Comparison of ENCODE assay signal across 21 mouse cellular contexts in genomic region chr5:30192452-30192851, GRCm38 (mm10). TPM values are rescaled to one million over a fixed set of nuclear protein-coding genes. Genes with fewer than 3 reads are reported as not detected.
DNase-seq lines count a peak whose midpoint lies in the region; ATAC-seq and TF ChIP-seq lines count a peak whose summit lies in the region.
"Had no signal": no experiment of that assay in that cellular context is flagged by ENCODE, and none has a peak within 500 bp of the region (broad histone marks: within the 10 kb centered on the region; RNA-seq: fewer than 3 reads in every experiment).

No protein-coding gene starts in this region.

- H3K27me3 ChIP-seq in intestine, postnatal 0 days (replicated peaks; ENCODE audit: control insufficient read depth, insufficient read depth, low read length) = no peaks in the 10 kb centered on the region
- H3K27me3 ChIP-seq in intestine, embryonic 15.5 days (replicated peaks) = no peaks in the 10 kb centered on the region
- H3K27me3 ChIP-seq in midbrain, embryonic 14.5 days (ENCODE audit: control insufficient read depth, insufficient read depth, low read length) = no peaks in the 10 kb centered on the region
- no peaks in the 10 kb centered on the region for H3K27me3 ChIP-seq in midbrain, embryonic 15.5 days (replicated peaks)
- H3K27me3 ChIP-seq in stomach, postnatal 0 days (ENCODE audit: control insufficient read depth, insufficient read depth, low read length) = no peaks in the 10 kb centered on the region
- H3K27me3 ChIP-seq: heart, embryonic 12.5 days; liver, embryonic 15.5 days; neural tube, embryonic 12.5 days had no signal

- peaks cover 14% of the 10 kb centered on the region for H3K36me3 ChIP-seq in intestine, postnatal 0 days (ENCODE audit: control insufficient read depth, insufficient read depth)
- H3K36me3 ChIP-seq in intestine, embryonic 15.5 days = no peaks in the 10 kb centered on the region
- peaks cover 14% of the 10 kb centered on the region for H3K36me3 ChIP-seq in midbrain, embryonic 14.5 days (ENCODE audit: control insufficient read depth, insufficient read depth, low read length)
- peaks cover 7% of the 10 kb centered on the region; the same call in 1 of the 2 replicates for H3K36me3 ChIP-seq in midbrain, embryonic 15.5 days (replicated peaks)
- H3K36me3 ChIP-seq in stomach, postnatal 0 days (ENCODE audit: control insufficient read depth, insufficient read depth, low read length) = 0 out of 2 replicates have a peak, but pooled peaks cover 3% of the 10 kb centered on the region

- TF ChIP-seq CTCF in intestine, postnatal 0 days (IDR thresholded peaks at IDR 0.05; ENCODE audit: low read depth) = peak; percentile 65
- TF ChIP-seq CTCF in stomach, postnatal 0 days (IDR thresholded peaks at IDR 0.05; ENCODE audit: low read depth) = peak; percentile 66

- TF ChIP-seq EP300 in stomach, postnatal 0 days (optimal IDR thresholded peaks at IDR 0.05) = no peak

- no peaks in the 10 kb centered on the region for H3K9me3 ChIP-seq in intestine, postnatal 0 days (ENCODE audit: control insufficient read depth)
- no peaks in the 10 kb centered on the region for H3K9me3 ChIP-seq in intestine, embryonic 15.5 days
- no peaks in the 10 kb centered on the region for H3K9me3 ChIP-seq in midbrain, embryonic 14.5 days (ENCODE audit: control insufficient read depth, low read length)
- H3K9me3 ChIP-seq in midbrain, embryonic 15.5 days = no peaks in the 10 kb centered on the region
- no peaks in the 10 kb centered on the region for H3K9me3 ChIP-seq in stomach, postnatal 0 days (ENCODE audit: control insufficient read depth, low read length)
- H3K9me3 ChIP-seq: heart, embryonic 12.5 days; limb, embryonic 10.5 days; liver, embryonic 15.5 days; neural tube, embryonic 12.5 days had no signal

- peak; percentile 7 for DNase-seq in midbrain, embryonic 14.5 days
- peak; percentile 37 for DNase-seq in NIH3T3 (ENCODE audit: low read depth)
- DNase-seq in stomach, postnatal 0 days (ENCODE audit: low spot score) = no peak
- no peak for DNase-seq in thymus, postnatal 10 days (ENCODE audit: low spot score in 2 of 2)
- DNase-seq: adrenal gland, adult 8-10 months; cerebellum, adult 8-10 months; forebrain, postnatal 0 days; gastrocnemius, postnatal 25 days; kidney, adult 11 months; kidney, postnatal 4 days; layer of hippocampus, postnatal 36 days; thymus, adult 2 months had no signal

- no peak for ATAC-seq in intestine, postnatal 0 days
- no peak for ATAC-seq in intestine, embryonic 15.5 days
- ATAC-seq in midbrain, embryonic 14.5 days (ENCODE audit: low FRiP score, low TSS enrichment) = no peak
- ATAC-seq in midbrain, embryonic 15.5 days (replicated peaks) = no peak
- no peak for ATAC-seq in stomach, postnatal 0 days (ENCODE audit: low FRiP score, low TSS enrichment)
- ATAC-seq: forebrain, postnatal 0 days had no signal

- H3K9ac ChIP-seq in intestine, postnatal 0 days (ENCODE audit: low read depth, low read length) = no peak overlapping the region
- H3K9ac ChIP-seq in intestine, embryonic 15.5 days = no peak overlapping the region
- no peak overlapping the region for H3K9ac ChIP-seq in midbrain, embryonic 14.5 days (replicated peaks; ENCODE audit: low read length)
- H3K9ac ChIP-seq in midbrain, embryonic 15.5 days = no peak overlapping the region
- no peak overlapping the region for H3K9ac ChIP-seq in stomach, postnatal 0 days (ENCODE audit: low read length)
- H3K9ac ChIP-seq: forebrain, postnatal 0 days; heart, embryonic 12.5 days; liver, embryonic 15.5 days; neural tube, embryonic 12.5 days had no signal

- WGBS in intestine, postnatal 0 days = 68% methylated on average over 1 of the region's 1 CpGs
- WGBS in intestine, embryonic 15.5 days = 80% methylated on average over 1 of the region's 1 CpGs
- WGBS in midbrain, embryonic 14.5 days = 91% methylated on average over 1 of the region's 1 CpGs
- WGBS in midbrain, embryonic 15.5 days = 85% methylated on average over 1 of the region's 1 CpGs
- WGBS in stomach, postnatal 0 days = 65% methylated on average over 1 of the region's 1 CpGs

- H3K27ac ChIP-seq in intestine, postnatal 0 days (ENCODE audit: low read depth, low read length) = no peak overlapping the region
- H3K27ac ChIP-seq in intestine, embryonic 15.5 days = no peak overlapping the region
- no peak overlapping the region for H3K27ac ChIP-seq in midbrain, embryonic 14.5 days (replicated peaks; ENCODE audit: low read depth, low read length)
- H3K27ac ChIP-seq in midbrain, embryonic 15.5 days = no peak overlapping the region
- H3K27ac ChIP-seq in stomach, postnatal 0 days (replicated peaks) = no peak overlapping the region
- H3K27ac ChIP-seq: limb, embryonic 10.5 days; liver, embryonic 15.5 days; macrophage; neural tube, embryonic 12.5 days had no signal

- H3K4me3 ChIP-seq in intestine, postnatal 0 days (ENCODE audit: low read depth, low read length) = no peak overlapping the region
- H3K4me3 ChIP-seq in intestine, embryonic 15.5 days (replicated peaks) = no peak overlapping the region
- H3K4me3 ChIP-seq in midbrain, embryonic 14.5 days (replicated peaks; ENCODE audit: low read depth, low read length) = no peak overlapping the region
- no peak overlapping the region for H3K4me3 ChIP-seq in midbrain, embryonic 15.5 days
- H3K4me3 ChIP-seq in stomach, postnatal 0 days (ENCODE audit: low read depth, low read length) = no peak overlapping the region
- H3K4me3 ChIP-seq: heart, embryonic 12.5 days; limb, embryonic 10.5 days; liver, embryonic 15.5 days; neural tube, embryonic 12.5 days had no signal

- no peaks in the 10 kb centered on the region for H3K4me1 ChIP-seq in intestine, postnatal 0 days (replicated peaks; ENCODE audit: control insufficient read depth, insufficient read depth, low read length)
- no peaks in the 10 kb centered on the region for H3K4me1 ChIP-seq in intestine, embryonic 15.5 days (replicated peaks)
- H3K4me1 ChIP-seq in midbrain, embryonic 14.5 days (ENCODE audit: control insufficient read depth, insufficient read depth, low read length) = no peaks in the 10 kb centered on the region
- no peaks in the 10 kb centered on the region for H3K4me1 ChIP-seq in midbrain, embryonic 15.5 days
- no peaks in the 10 kb centered on the region for H3K4me1 ChIP-seq in stomach, postnatal 0 days (replicated peaks; ENCODE audit: control insufficient read depth, insufficient read depth)
- H3K4me1 ChIP-seq: limb, embryonic 10.5 days; neural tube, embryonic 12.5 days had no signal

- H3K4me2 ChIP-seq in intestine, postnatal 0 days (replicated peaks; ENCODE audit: low read depth) = no peak overlapping the region
- no peak overlapping the region for H3K4me2 ChIP-seq in intestine, embryonic 15.5 days (replicated peaks)
- H3K4me2 ChIP-seq in midbrain, embryonic 14.5 days (ENCODE audit: low read length) = no peak overlapping the region
- H3K4me2 ChIP-seq in midbrain, embryonic 15.5 days = no peak overlapping the region
- H3K4me2 ChIP-seq in stomach, postnatal 0 days (replicated peaks; ENCODE audit: low read depth) = no peak overlapping the region
- H3K4me2 ChIP-seq: heart, embryonic 12.5 days; liver, embryonic 15.5 days; neural tube, embryonic 12.5 days had no signal

RNA-seq across cellular contexts. Expression of gene Adgrf3, which starts 13.1 kb away (rescaled TPM):
- 0.07 TPM in 1 of 2 replicates, not detected in the other for polyA plus RNA-seq in intestine, postnatal 0 days (2015; fragmentation: Nextera tagmentation; extraction: Ambion mirVana)
- polyA plus RNA-seq in intestine, embryonic 15.5 days (2015; fragmentation: Nextera tagmentation; extraction: Ambion mirVana) = 0.19 and 0.38 TPM in 2 replicates
- not detected in 2 replicates for polyA plus RNA-seq in midbrain, embryonic 14.5 days (2014; fragmentation: Nextera tagmentation; extraction: Ambion mirVana)
- polyA plus RNA-seq in midbrain, embryonic 15.5 days (2015; fragmentation: Nextera tagmentation; extraction: Ambion mirVana) = not detected in 2 replicates
- 0.12 and 0.24 TPM in 2 replicates for polyA plus RNA-seq in stomach, postnatal 0 days (2015; fragmentation: Nextera tagmentation; extraction: Ambion mirVana)
- polyA plus RNA-seq: forebrain, postnatal 0 days; hindbrain, embryonic 11.5 days; limb, embryonic 10.5 days; liver, embryonic 15.5 days; macrophage; neural tube, embryonic 12.5 days had no signal

RNA-seq across cellular contexts. Expression of gene Hadhb, which starts 37.4 kb away (rescaled TPM):
- polyA plus RNA-seq in intestine, postnatal 0 days (2015; fragmentation: Nextera tagmentation; extraction: Ambion mirVana) = 392 and 420 TPM in 2 replicates
- 246 and 269 TPM in 2 replicates for polyA plus RNA-seq in intestine, embryonic 15.5 days (2015; fragmentation: Nextera tagmentation; extraction: Ambion mirVana)
- 46.2 and 57.0 TPM in 2 replicates for polyA plus RNA-seq in midbrain, embryonic 14.5 days (2014; fragmentation: Nextera tagmentation; extraction: Ambion mirVana)
- polyA plus RNA-seq in midbrain, embryonic 15.5 days (2015; fragmentation: Nextera tagmentation; extraction: Ambion mirVana) = 49.6 and 55.7 TPM in 2 replicates
- polyA plus RNA-seq in stomach, postnatal 0 days (2015; fragmentation: Nextera tagmentation; extraction: Ambion mirVana) = 323 and 350 TPM in 2 replicates

RNA-seq across cellular contexts. Expression of gene Hadha, which starts 37.5 kb away (rescaled TPM):
- polyA plus RNA-seq in intestine, postnatal 0 days (2015; fragmentation: Nextera tagmentation; extraction: Ambion mirVana) = 301 and 307 TPM in 2 replicates
- 178 and 193 TPM in 2 replicates for polyA plus RNA-seq in intestine, embryonic 15.5 days (2015; fragmentation: Nextera tagmentation; extraction: Ambion mirVana)
- polyA plus RNA-seq in midbrain, embryonic 14.5 days (2014; fragmentation: Nextera tagmentation; extraction: Ambion mirVana) = 50.4 and 61.7 TPM in 2 replicates
- 69.3 and 69.9 TPM in 2 replicates for polyA plus RNA-seq in midbrain, embryonic 15.5 days (2015; fragmentation: Nextera tagmentation; extraction: Ambion mirVana)
- 201 and 213 TPM in 2 replicates for polyA plus RNA-seq in stomach, postnatal 0 days (2015; fragmentation: Nextera tagmentation; extraction: Ambion mirVana)

RNA-seq across cellular contexts. Expression of gene Selenoi, which starts 39.9 kb away (rescaled TPM):
- polyA plus RNA-seq in intestine, postnatal 0 days (2015; fragmentation: Nextera tagmentation; extraction: Ambion mirVana) = 66.2 and 78.5 TPM in 2 replicates
- polyA plus RNA-seq in intestine, embryonic 15.5 days (2015; fragmentation: Nextera tagmentation; extraction: Ambion mirVana) = 37.3 and 38.1 TPM in 2 replicates
- 36.2 and 47.0 TPM in 2 replicates for polyA plus RNA-seq in midbrain, embryonic 14.5 days (2014; fragmentation: Nextera tagmentation; extraction: Ambion mirVana)
- polyA plus RNA-seq in midbrain, embryonic 15.5 days (2015; fragmentation: Nextera tagmentation; extraction: Ambion mirVana) = 28.0 and 31.1 TPM in 2 replicates
- polyA plus RNA-seq in stomach, postnatal 0 days (2015; fragmentation: Nextera tagmentation; extraction: Ambion mirVana) = 25.5 and 26.7 TPM in 2 replicates

Comparison
In these comparisons a context has a peak if more than half of its experiments do, and no peak if none do; other contexts are left out.
1. DNase-seq: peak in midbrain, embryonic 14.5 days (single experiment) and NIH3T3 (single experiment); none in stomach, postnatal 0 days (single experiment) and thymus, postnatal 10 days (0 of 2).